Mouse (Mus musculus) heart, postnatal 0 days (tissue): ENCODE data around the gene Arl6ip1. TPM values are rescaled to one million over a fixed set of nuclear protein-coding genes. Genes with fewer than 3 reads are reported as not detected.

Experiments used
- ATAC-seq: fragments of 200-750 bp; cut with Nextera tagmentation; 2 replicates; pipeline ENCODE4 v1.8.0; 2017; ENCODE audit warnings: low read depth, moderate number of reproducible peaks, moderate library complexity; ENCODE audit not compliant: insufficient read depth
- DNase-seq: peaks from one replicate; pipeline ENCODE4 v3.0.0-alpha.2; 2016; ENCODE audit warnings: low spot score
- H3K27ac ChIP-seq: fragments of 300-500 bp; sonication (generic); 2 replicates; pipeline ENCODE4 v1.5.1; 2014; ENCODE audit warnings: low read depth, mild to moderate bottlenecking
- H3K27me3 ChIP-seq: fragments of 300-500 bp; sonication (generic); 2 replicates; pipeline ENCODE4 v1.6.1; 2014; ENCODE audit warnings: low read length, mixed read lengths; ENCODE audit not compliant: control insufficient read depth, insufficient read depth
- H3K36me3 ChIP-seq: fragments of 300-500 bp; sonication (generic); replicated peaks from 2 replicates; pipeline ENCODE4 v1.6.1; 2014; ENCODE audit warnings: low read length, mixed read lengths; ENCODE audit not compliant: control insufficient read depth, insufficient read depth
- H3K4me1 ChIP-seq: fragments of 300-500 bp; sonication (generic); 2 replicates; pipeline ENCODE4 v1.6.1; 2014; ENCODE audit warnings: antibody characterized with exemption; ENCODE audit not compliant: control insufficient read depth, insufficient read depth
- H3K4me2 ChIP-seq: fragments of 300-500 bp; sonication (generic); 2 replicates; pipeline ENCODE4 v1.6.1; 2014; ENCODE audit warnings: low read depth, mild to moderate bottlenecking, low read length, moderate library complexity
- H3K4me3 ChIP-seq: fragments of 300-500 bp; sonication (generic); 2 replicates; pipeline ENCODE4 v1.5.1; 2014; ENCODE audit warnings: low read depth, low read length
- H3K9ac ChIP-seq: fragments of 300-500 bp; sonication (generic); replicated peaks from 2 replicates; pipeline ENCODE4 v1.6.1; 2014; ENCODE audit warnings: low read depth, low read length, mixed read lengths
- H3K9me3 ChIP-seq: fragments of 300-500 bp; sonication (generic); replicated peaks from 2 replicates; pipeline ENCODE4 v1.6.1; 2016; ENCODE audit warnings: low read length; ENCODE audit not compliant: control insufficient read depth
- CTCF ChIP-seq: IDR thresholded peaks from 2 replicates; pipeline ENCODE4 v1.5.1; 2016; ENCODE audit warnings: antibody characterized with exemption, control low read depth, low read depth
- EP300 ChIP-seq: IDR thresholded peaks from 2 replicates; pipeline ENCODE4 v1.6.1; 2016; ENCODE audit warnings: antibody characterized with exemption, low read depth
- WGBS: fragments of 180-500 bp; shearing (Covaris S2); extraction: QIAGEN DNeasy Blood & Tissue Kit; methylation state at CpG from one replicate; pipeline ENCODE4 v1.1.7; 2014; 5-methylcytosine and 5-hydroxymethylcytosine counted together
- polyA plus RNA-seq: library from polyadenylated mRNA; unstranded; fragments of >200 nt; fragmentation: Nextera tagmentation; extraction: Ambion mirVana; gene quantifications from 2 replicates; pipeline ENCODE4 v1.2.1, GENCODE M21; 2015
- total RNA-seq: library from RNA; depleted of rRNA; stranded (reverse); fragments of >200 nt; gene quantifications from 2 replicates; pipeline ENCODE4 v1.2.3, GENCODE M21; 2014; ENCODE audit warnings: low replicate concordance

Arl6ip1 gene
- total and polyA plus RNA-seq, 2 experiments from 2014 or later: 125 to 141 TPM

GRCm38 (mm10) chr7:118104458-118105052, 24.9 kb downstream of the Arl6ip1 start:
- no peak overlapping the region for H3K9ac ChIP-seq
- H3K9me3 ChIP-seq: no peaks in the 10 kb centered on the region
- ATAC-seq (no peak), DNase-seq (no peak)
- H3K4me2 ChIP-seq: no peak overlapping the region
- no peaks in the 10 kb centered on the region for H3K27me3 ChIP-seq
- no peak overlapping the region for H3K4me3 ChIP-seq
- TF ChIP-seq CTCF (no peak), EP300 (no peak)
- H3K36me3 ChIP-seq: peaks cover 48% of the 10 kb centered on the region
- H3K4me1 ChIP-seq: no peaks in the 10 kb centered on the region
- no peak overlapping the region for H3K27ac ChIP-seq
- WGBS: 78% methylated on average over 5 of the region's 5 CpGs

GRCm38 (mm10) chr7:118103462-118104379, 25.7 kb downstream of the Arl6ip1 start:
- H3K4me2 ChIP-seq: no peak overlapping the region
- H3K4me3 ChIP-seq: no peak overlapping the region
- DNase-seq (no peak), ATAC-seq (no peak)
- no peak for TF ChIP-seq EP300
- H3K4me1 ChIP-seq: no peaks in the 10 kb centered on the region
- no peaks in the 10 kb centered on the region for H3K27me3 ChIP-seq
- no peak overlapping the region for H3K27ac ChIP-seq
- no peak overlapping the region for H3K9ac ChIP-seq
- peaks cover 40% of the 10 kb centered on the region for H3K36me3 ChIP-seq
- H3K9me3 ChIP-seq: no peaks in the 10 kb centered on the region
- WGBS: 37% methylated on average over 5 of the region's 5 CpGs

- Histone ChIP-seq H3K4me3 (no peak overlapping the region), H3K4me1 (no peaks in the 10 kb centered on the region), H3K36me3 (peaks cover 31% of the 10 kb centered on the region), H3K4me2 (no peak overlapping the region), H3K27ac (no peak overlapping the region), H3K27me3 (no peaks in the 10 kb centered on the region), H3K9ac (no peak overlapping the region), H3K9me3 (no peaks in the 10 kb centered on the region)
- DNase-seq (no peak), ATAC-seq (no peak)
- TF ChIP-seq CTCF (no peak), EP300 (no peak)
- WGBS: 35% methylated on average over 4 of the region's 4 CpGs
Observed at GRCm38 (mm10) chr7:118102678-118103461, 26.6 kb downstream of the Arl6ip1 start.

- WGBS: 47% methylated on average over 4 of the region's 4 CpGs
- Histone ChIP-seq H3K27ac (no peak overlapping the region), H3K4me1 (no peaks in the 10 kb centered on the region), H3K36me3 (peaks cover 25% of the 10 kb centered on the region), H3K4me3 (no peak overlapping the region), H3K9ac (no peak overlapping the region), H3K27me3 (no peaks in the 10 kb centered on the region), H3K9me3 (no peaks in the 10 kb centered on the region), H3K4me2 (no peak overlapping the region)
- TF ChIP-seq CTCF (peak; percentile 96), EP300 (no peak)
- ATAC-seq (no peak), DNase-seq (peak; percentile 68)
Observed at GRCm38 (mm10) chr7:118102231-118102630, 27.2 kb downstream of the Arl6ip1 start.

- Histone ChIP-seq H3K4me2 (no peak overlapping the region), H3K27ac (no peak overlapping the region), H3K9me3 (no peaks in the 10 kb centered on the region), H3K36me3 (no peaks in the 10 kb centered on the region), H3K4me1 (no peaks in the 10 kb centered on the region), H3K9ac (no peak overlapping the region), H3K27me3 (no peaks in the 10 kb centered on the region), H3K4me3 (no peak overlapping the region)
- no peak for TF ChIP-seq EP300
- TF ChIP-seq CTCF: no peak
- ATAC-seq (no peak), DNase-seq (no peak)
- WGBS: 43% methylated on average over 7 of the region's 7 CpGs
Observed at GRCm38 (mm10) chr7:118097615-118098014, 31.8 kb downstream of the Arl6ip1 start.
